Mouse (Mus musculus) lung, postnatal 10 days (tissue): ENCODE measurements around the gene Kif1c.
A peak's percentile ranks its signal among the peaks of the same experiment; 100 is the strongest.

Experiments
- DNase-seq: peaks from one replicate; pipeline ENCODE4 v3.0.0; 2021

The Kif1c gene

DNA sequence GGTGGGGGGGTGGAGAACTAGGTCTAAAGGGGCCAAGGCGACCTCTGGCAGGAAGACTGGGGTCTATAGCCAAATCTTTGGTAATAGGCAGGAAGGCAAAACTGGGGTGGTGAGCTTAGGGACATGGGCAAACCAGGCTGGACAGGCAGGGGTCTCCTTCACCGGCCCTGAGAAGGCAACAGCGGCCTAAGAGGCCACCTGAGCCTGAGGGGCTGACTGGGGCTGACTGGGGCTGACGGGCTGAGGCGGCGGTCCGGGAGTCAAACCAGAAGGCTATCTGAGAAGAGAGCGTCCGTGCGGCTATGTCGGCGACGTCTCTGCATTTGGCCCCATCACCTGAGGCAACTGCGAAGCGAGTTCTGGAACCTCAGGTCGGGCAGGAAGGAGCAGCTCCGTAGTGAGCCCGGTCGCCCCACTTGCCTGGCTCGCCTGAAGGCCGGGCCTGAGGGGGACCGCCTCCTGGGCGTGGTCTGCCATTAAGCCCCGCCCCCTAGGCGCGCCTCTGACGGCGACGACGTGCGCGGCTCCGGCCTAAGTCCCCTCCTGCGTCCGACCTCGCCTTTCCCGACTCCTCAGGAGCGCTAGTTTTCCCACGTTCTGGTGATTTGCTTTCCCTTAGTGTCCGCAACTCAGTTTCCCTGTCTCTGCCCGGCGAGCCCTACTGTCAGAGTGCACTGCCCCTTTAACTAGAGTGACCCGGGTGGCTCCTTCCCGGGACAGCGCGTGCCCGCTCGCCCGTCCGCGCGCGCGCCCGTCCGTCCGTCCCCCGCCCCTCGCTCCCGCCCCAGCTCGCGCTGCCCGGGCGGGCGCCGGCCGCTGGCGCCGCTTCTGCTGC is at the start of gene Kif1c, which contains the start of gene Inca1:
Gene Kif1c, plus strand, starts transcription at position 827 of the 835 bp plus-strand sequence.
Gene Inca1, minus strand, starts transcription at position 434 of the 835 bp plus-strand sequence.
- peak; percentile 96 for DNase-seq

- DNase-seq: no peak
These were observed 49.0 kb upstream of the Kif1c start for GRCm38 (mm10) chr11:70651391-70651790.

- peak; percentile 46 for DNase-seq
These were observed 48.1 kb upstream of the Kif1c start for GRCm38 (mm10) chr11:70652029-70652883.

GRCm38 (mm10) chr11:70652884-70653344 is 47.4 kb upstream of the Kif1c start:
- DNase-seq: no peak

GRCm38 (mm10) chr11:70653345-70654197 is 46.8 kb upstream of the Kif1c start:
- DNase-seq: peak; percentile 78

- peak; percentile 80 for DNase-seq
These were observed 46.0 kb upstream of the Kif1c start, which contains the start of gene Pfn1 for GRCm38 (mm10) chr11:70654198-70654922. Gene Pfn1 (minus strand): TSS chr11:70654644.

DNA sequence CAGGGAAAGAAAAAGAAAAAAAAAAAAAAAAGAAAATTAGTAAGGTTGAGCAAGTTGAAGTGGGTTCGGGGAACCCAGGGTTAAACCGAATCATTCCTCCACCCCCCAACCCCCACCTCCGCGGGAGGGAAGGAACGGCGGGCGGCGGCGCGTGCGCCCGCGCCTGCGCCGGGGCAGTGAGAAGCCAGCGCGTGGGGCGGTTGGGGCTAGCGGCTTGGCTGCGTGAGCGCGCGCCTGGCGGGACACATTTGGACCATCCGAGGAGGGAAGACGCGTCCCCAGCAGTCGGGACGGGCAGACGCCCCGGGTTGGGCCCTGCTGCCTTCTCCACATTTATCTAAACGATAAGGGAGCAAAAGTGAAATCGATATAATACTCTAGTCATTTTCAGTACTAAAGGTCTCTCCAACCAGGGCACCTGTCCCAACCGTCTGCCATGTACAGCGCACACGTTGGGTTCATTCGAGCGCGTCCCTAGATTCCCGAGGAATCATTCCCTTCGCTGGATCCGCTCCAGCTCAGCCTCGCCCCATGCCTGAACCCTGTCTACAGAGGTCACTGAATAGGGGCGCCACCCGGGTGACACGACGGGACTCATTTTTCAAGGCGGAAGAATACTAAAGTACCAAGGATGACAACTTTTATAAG is 45.3 kb upstream of the Kif1c start:
- peak; percentile 91 for DNase-seq

- peak; percentile 76 for DNase-seq
These were observed 44.5 kb upstream of the Kif1c start for GRCm38 (mm10) chr11:70655571-70656455.

- peak; percentile 59 for DNase-seq
These were observed 43.9 kb upstream of the Kif1c start for GRCm38 (mm10) chr11:70656456-70656927.

- DNase-seq: no peak
These were observed 43.4 kb upstream of the Kif1c start, which contains the start of gene Eno3 for GRCm38 (mm10) chr11:70656964-70657363. Gene Eno3 (plus strand): TSS chr11:70657202.

- no peak for DNase-seq
These were observed 42.8 kb upstream of the Kif1c start for GRCm38 (mm10) chr11:70657573-70657972.

DNA sequence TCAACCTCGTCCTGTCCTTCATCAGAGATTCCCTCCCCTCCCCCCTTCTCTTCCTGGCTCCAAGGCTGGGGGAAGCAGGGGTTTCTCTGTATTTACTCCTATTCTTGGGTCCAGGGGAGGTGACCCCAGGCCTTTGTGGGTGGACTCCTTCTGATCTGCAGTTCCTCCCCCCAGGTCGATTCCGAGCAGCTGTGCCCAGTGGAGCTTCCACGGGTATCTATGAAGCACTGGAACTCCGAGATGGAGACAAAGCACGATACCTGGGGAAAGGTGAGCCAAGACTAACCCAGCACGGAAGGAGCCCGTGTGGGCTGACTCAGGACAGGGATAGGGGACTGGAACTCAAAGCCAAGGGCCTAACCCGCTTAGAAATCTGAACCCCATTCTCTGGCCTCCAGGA is 42.4 kb upstream of the Kif1c start:
- no peak for DNase-seq

DNA sequence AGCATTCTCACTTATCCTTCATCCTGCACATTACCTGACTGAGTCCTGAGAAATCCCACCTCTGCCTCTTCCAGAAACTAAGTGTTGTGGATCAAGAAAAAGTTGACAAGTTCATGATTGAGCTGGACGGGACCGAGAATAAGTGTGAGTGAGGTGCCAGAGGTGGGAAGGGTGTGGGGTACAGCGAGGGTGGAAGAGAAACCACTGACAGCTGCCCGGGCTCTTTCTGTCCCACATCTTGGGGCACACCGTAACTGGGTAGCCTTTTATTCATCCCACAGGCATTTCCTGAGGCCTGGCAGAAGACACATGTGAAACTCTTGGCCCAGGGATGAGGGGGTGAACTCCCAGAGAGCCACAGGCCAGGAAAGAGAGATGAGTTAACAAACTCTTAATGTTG is 41.8 kb upstream of the Kif1c start:
- DNase-seq: no peak

GRCm38 (mm10) chr11:70658942-70659341 is 41.4 kb upstream of the Kif1c start:
- no peak for DNase-seq

DNA sequence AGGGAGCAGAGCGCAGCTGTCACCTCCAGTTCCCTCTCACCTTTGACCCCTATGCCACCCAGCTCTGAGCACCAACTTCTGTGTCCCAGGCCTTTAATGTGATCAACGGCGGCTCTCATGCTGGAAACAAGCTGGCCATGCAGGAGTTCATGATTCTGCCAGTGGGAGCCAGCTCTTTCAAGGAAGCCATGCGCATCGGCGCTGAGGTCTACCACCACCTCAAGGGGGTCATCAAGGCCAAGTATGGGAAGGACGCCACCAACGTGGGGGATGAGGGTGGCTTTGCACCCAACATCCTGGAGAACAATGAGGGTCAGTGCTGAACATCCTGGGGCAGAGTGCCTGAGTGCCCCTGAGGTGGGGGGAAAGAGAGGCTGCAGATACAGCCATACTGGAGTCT is 39.8 kb upstream of the Kif1c start:
- no peak for DNase-seq

GRCm38 (mm10) chr11:70663101-70663500 is 37.2 kb upstream of the Kif1c start:
- DNase-seq: no peak

DNA sequence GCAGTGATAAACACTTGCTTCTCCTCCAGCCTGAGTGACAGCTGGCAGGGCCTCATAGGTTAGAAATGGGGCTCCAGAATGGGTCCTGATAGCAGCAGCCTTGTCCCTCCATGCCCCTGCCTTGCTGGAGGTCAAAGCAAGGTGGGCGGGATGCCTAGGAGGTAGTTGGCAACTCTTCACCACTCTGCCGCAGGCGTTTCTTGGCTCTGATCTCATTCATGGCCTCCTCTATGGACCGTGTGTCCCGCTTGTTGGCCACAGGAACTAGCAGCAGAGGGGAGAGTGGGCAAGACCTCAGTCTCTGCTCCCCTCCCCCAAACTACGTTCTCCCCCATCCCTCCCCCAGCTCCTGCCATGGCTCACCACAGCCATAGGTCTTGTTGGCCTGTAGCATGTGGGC is 36.4 kb upstream of the Kif1c start:
- no peak for DNase-seq

DNA sequence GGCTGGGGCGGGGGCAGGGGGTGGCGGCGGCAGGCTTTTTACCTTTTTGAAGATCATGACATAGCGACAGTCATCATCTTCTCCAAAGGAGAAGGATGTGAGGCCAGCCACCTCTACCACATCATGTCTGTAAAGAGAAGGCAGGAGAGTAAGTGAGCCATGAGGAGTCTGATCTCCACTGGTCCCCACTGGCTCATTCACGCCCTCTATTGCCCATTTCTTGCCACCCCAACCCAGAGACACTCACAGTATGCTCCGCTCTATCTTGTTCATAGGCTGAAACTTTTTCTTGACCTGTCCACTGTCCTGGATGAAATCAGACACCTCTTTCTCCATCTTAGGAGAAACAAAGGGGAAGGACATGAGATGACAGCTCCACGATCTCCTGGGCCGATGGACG is 35.6 kb upstream of the Kif1c start:
- no peak for DNase-seq

GRCm38 (mm10) chr11:70666687-70667086 is 33.7 kb upstream of the Kif1c start:
- no peak for DNase-seq
